Mouse (Mus musculus) 416B (cell line): ENCODE results near the gene Arhgef12.

Experiments
- DNase-seq: peaks from one replicate; pipeline ENCODE4 v3.0.0; 2011; ENCODE audit warnings: low read depth

Arhgef12 gene

GRCm38 (mm10) chr9:43108721-43109120, 1.7 kb upstream of the Arhgef12 start:
- no peak for DNase-seq

GRCm38 (mm10) chr9:43108081-43108480, 1.0 kb upstream of the Arhgef12 start:
- DNase-seq, result no peak

- no peak for DNase-seq
Observed at GRCm38 (mm10) chr9:43107555-43107954, 516 bp upstream of the Arhgef12 start.

GRCm38 (mm10) chr9:43106426-43107186, 433 bp downstream of the Arhgef12 start:
- DNase-seq, result no peak

GRCm38 (mm10) chr9:43105664-43106361, 1.2 kb downstream of the Arhgef12 start:
- DNase-seq, result peak; percentile 43

GRCm38 (mm10) chr9:43104873-43105663, 2.0 kb downstream of the Arhgef12 start:
- peak; percentile 27 for DNase-seq

- DNase-seq, result no peak
Observed at GRCm38 (mm10) chr9:43104526-43104872, 2.5 kb downstream of the Arhgef12 start.

GRCm38 (mm10) chr9:43103675-43104299, 3.3 kb downstream of the Arhgef12 start:
- no peak for DNase-seq

GRCm38 (mm10) chr9:43102931-43103330, 4.1 kb downstream of the Arhgef12 start:
- no peak for DNase-seq

- DNase-seq, result peak; percentile 19
Observed at GRCm38 (mm10) chr9:43101936-43102595, 5.0 kb downstream of the Arhgef12 start.

- DNase-seq, result no peak
Observed at GRCm38 (mm10) chr9:43098922-43099321, 8.1 kb downstream of the Arhgef12 start.

GRCm38 (mm10) chr9:43097801-43098557, 9.1 kb downstream of the Arhgef12 start:
- DNase-seq, result no peak

- DNase-seq, result peak; percentile 95
Observed at GRCm38 (mm10) chr9:43096337-43096736, 10.7 kb downstream of the Arhgef12 start.

GRCm38 (mm10) chr9:43094828-43095227, 12.2 kb downstream of the Arhgef12 start:
- no peak for DNase-seq

- DNase-seq, result no peak
Observed at GRCm38 (mm10) chr9:43093803-43094202, 13.2 kb downstream of the Arhgef12 start.

GRCm38 (mm10) chr9:43085686-43086285, 21.3 kb downstream of the Arhgef12 start:
- DNase-seq, result no peak

GRCm38 (mm10) chr9:43084496-43085362, 22.3 kb downstream of the Arhgef12 start:
- no peak for DNase-seq

GRCm38 (mm10) chr9:43083441-43084055, 23.5 kb downstream of the Arhgef12 start:
- no peak for DNase-seq

GRCm38 (mm10) chr9:43078711-43079110, 28.3 kb downstream of the Arhgef12 start:
- DNase-seq, result no peak
